Mouse (Mus musculus): ENCODE results near the gene Eef1g. TPM values are rescaled to one million over a fixed set of nuclear protein-coding genes. Genes with fewer than 3 reads are reported as not detected.

Gene Eef1g
- polyA plus RNA-seq (2016; fragmentation: Nextera tagmentation; extraction: Ambion mirVana), result 352 and 372 TPM in 2 replicates

- Histone ChIP-seq H3K27ac (peak within 1 kb of the TSS; percentile 86), H3K27me3 (no peaks in the 10 kb centered on the region), H3K9ac (peak within 1 kb of the TSS; percentile 82), H3K4me2 (replicated peaks) (peak within 1 kb of the TSS; percentile 87), H3K36me3 (peaks cover 74% of the 10 kb centered on the region), H3K4me3 (peak within 1 kb of the TSS; percentile 66), H3K9me3 (replicated peaks) (no peaks in the 10 kb centered on the region), H3K4me1 (peaks cover 27% of the 10 kb centered on the region)
- WGBS, result 1% methylated on average over 52 of the region's 52 CpGs
- peak; percentile 99 for ATAC-seq (ENCODE audit: low FRiP score)
Measured at GRCm38 (mm10) chr19:8966590-8967372, at the start of gene Eef1g. TSS of gene Eef1g (plus strand) at chr19:8967041.

GRCm38 (mm10) chr19:8919000-8919399, 47.8 kb upstream of the Eef1g start:
- 94% methylated on average over 3 of the region's 3 CpGs for WGBS
- ATAC-seq (ENCODE audit: low FRiP score), result no peak
- Histone ChIP-seq H3K36me3 (peaks cover 37% of the 10 kb centered on the region), H3K9ac (no peak overlapping the region), H3K9me3 (replicated peaks) (no peaks in the 10 kb centered on the region), H3K27me3 (no peaks in the 10 kb centered on the region), H3K27ac (no peak overlapping the region), H3K4me2 (replicated peaks) (no peak overlapping the region), H3K4me3 (no peak overlapping the region), H3K4me1 (peaks cover 13% of the 10 kb centered on the region; the same call in 1 of the 2 replicates)

DNA sequence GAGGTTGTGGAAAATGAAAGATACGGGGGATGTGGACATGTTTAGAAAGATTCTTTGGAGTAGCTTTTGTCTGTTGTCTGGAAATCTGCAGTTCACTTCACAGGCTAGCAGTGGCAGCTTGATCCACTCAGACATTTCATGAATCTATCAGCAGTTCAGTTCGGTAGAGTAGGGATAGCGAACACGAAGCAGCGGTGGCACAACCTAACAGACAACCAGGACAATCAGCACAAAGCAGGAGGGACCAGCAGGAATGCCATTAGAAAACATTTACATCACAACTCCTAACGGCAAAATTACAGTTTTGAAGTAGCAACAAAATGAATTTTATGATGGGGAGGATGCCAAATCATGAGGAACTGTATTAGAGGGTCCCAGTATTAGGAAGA, 47.2 kb upstream of the Eef1g start:
- peak overlapping the region; percentile 69 for H3K4me3 ChIP-seq
- 66% methylated on average over 6 of the region's 6 CpGs for WGBS
- peaks cover 31% of the 10 kb centered on the region for H3K36me3 ChIP-seq
- H3K4me2 ChIP-seq (replicated peaks), result peak overlapping the region; percentile 75
- no peaks in the 10 kb centered on the region for H3K27me3 ChIP-seq
- H3K9me3 ChIP-seq (replicated peaks), result no peaks in the 10 kb centered on the region
- peak overlapping the region; percentile 82 for H3K27ac ChIP-seq
- H3K9ac ChIP-seq, result no peak overlapping the region
- H3K4me1 ChIP-seq, result peaks cover 13% of the 10 kb centered on the region; the same call in 1 of the 2 replicates
- ATAC-seq (ENCODE audit: low FRiP score), result peak; percentile 15; the same call in 1 of the 2 replicates

GRCm38 (mm10) chr19:8920073-8920736, 46.6 kb upstream of the Eef1g start, which contains the start of gene B3gat3:
TSS of gene B3gat3 (plus strand) at chr19:8920374.
- peak within 1 kb of the TSS; percentile 82 for H3K27ac ChIP-seq
- H3K9ac ChIP-seq, result peak within 1 kb of the TSS; percentile 77
- H3K4me2 ChIP-seq (replicated peaks), result peak within 1 kb of the TSS; percentile 75
- WGBS, result 3% methylated on average over 47 of the region's 50 CpGs
- peak; percentile 99 for ATAC-seq (ENCODE audit: low FRiP score)
- no peaks in the 10 kb centered on the region for H3K9me3 ChIP-seq (replicated peaks)
- no peaks in the 10 kb centered on the region for H3K27me3 ChIP-seq
- peaks cover 27% of the 10 kb centered on the region for H3K36me3 ChIP-seq
- peak within 1 kb of the TSS; percentile 69 for H3K4me3 ChIP-seq
- peaks cover 13% of the 10 kb centered on the region; the same call in 1 of the 2 replicates for H3K4me1 ChIP-seq

DNA sequence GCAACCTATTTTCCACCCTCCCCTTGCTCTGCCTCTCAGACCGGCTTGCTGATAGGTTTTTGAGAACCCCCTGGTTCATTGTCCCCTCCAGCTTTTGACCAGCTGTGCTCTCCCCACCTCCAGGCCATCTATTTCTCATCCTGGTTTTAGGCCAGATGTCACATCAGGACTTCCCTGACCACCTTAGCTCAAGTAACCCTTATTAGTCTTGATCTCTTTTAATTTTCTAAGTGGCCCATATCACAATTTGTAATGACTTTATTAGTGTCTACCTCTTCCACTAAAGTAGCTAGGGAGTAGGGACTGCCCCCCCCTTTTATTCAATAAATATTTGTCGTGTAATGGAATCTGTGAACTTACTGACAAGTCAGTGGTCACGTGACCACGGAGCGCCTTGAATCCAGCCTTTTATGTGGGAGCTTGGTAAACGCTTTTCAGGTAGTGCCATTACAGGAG, 46.0 kb upstream of the Eef1g start:
- no peaks in the 10 kb centered on the region for H3K27me3 ChIP-seq
- no peaks in the 10 kb centered on the region for H3K9me3 ChIP-seq (replicated peaks)
- no peak; the same call in 1 of the 2 replicates for ATAC-seq (ENCODE audit: low FRiP score)
- peaks cover 13% of the 10 kb centered on the region; the same call in 1 of the 2 replicates for H3K4me1 ChIP-seq
- peak overlapping the region; percentile 69 for H3K4me3 ChIP-seq
- 2% methylated on average over 6 of the region's 6 CpGs for WGBS
- peak overlapping the region; percentile 77 for H3K9ac ChIP-seq
- peak overlapping the region; percentile 82 for H3K27ac ChIP-seq
- H3K4me2 ChIP-seq (replicated peaks), result peak overlapping the region; percentile 75
- H3K36me3 ChIP-seq, result peaks cover 27% of the 10 kb centered on the region

DNA sequence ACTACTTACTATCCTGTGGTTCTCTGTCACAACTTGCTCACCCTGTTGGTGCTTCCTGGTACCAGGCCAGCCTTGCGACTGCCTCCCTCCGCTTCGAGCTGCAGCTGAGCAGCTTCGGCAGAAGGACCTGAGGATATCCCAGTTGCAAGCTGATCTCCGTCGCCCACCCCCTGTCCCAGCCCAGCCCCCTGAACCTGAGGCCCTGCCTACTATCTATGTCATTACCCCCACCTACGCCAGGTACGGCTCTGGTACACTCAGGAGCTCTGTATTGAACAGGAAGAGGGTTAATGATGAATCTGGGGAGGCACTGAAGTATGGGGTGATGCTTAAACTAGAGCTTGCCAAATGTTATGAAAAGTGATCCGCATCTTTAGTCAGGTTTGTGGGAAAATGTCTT, 45.1 kb upstream of the Eef1g start:
- ATAC-seq (ENCODE audit: low FRiP score), result no peak

DNA sequence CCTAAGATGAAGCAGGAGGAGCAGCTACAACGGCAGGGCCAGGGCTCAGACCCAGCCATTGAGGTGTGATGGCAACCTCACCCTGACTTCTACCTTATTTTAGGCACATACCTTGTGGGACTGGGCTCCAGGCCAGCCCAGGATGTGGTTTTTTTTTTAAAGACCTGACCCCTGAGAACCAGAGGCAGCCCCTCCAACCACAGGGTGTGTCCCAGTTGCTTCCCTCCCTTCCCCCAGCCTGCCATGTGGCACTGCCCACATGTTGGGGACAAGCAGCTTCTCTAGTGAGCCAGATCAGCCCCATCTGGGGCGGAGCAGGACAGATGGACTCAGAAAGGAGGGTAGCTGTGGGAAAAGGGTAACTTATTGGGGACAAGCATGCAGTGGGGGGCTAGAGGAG, 40.1 kb upstream of the Eef1g start:
- Histone ChIP-seq H3K27me3 (peaks cover 6% of the 10 kb centered on the region), H3K36me3 (peaks cover 28% of the 10 kb centered on the region), H3K4me3 (no peak overlapping the region), H3K4me2 (replicated peaks) (no peak overlapping the region), H3K9ac (no peak overlapping the region), H3K9me3 (replicated peaks) (no peaks in the 10 kb centered on the region), H3K4me1 (peaks cover 17% of the 10 kb centered on the region), H3K27ac (no peak overlapping the region)
- no peak for ATAC-seq (ENCODE audit: low FRiP score)
- 88% methylated on average over 2 of the region's 2 CpGs for WGBS

More for the DNA sequence above, 45.1 kb upstream of the Eef1g start:
- peaks cover 25% of the 10 kb centered on the region for H3K36me3 ChIP-seq
- WGBS, result 79% methylated on average over 9 of the region's 9 CpGs
- peaks cover 13% of the 10 kb centered on the region; the same call in 1 of the 2 replicates for H3K4me1 ChIP-seq
- no peaks in the 10 kb centered on the region for H3K27me3 ChIP-seq
- no peak overlapping the region for H3K4me3 ChIP-seq
- H3K27ac ChIP-seq, result no peak overlapping the region
- H3K4me2 ChIP-seq (replicated peaks), result peak overlapping the region; percentile 75; the same call in 1 of the 2 replicates
- H3K9me3 ChIP-seq (replicated peaks), result no peaks in the 10 kb centered on the region
- 0 out of 2 replicates have a peak overlapping the region, but pooled peaks have one; percentile 77 for H3K9ac ChIP-seq

DNA sequence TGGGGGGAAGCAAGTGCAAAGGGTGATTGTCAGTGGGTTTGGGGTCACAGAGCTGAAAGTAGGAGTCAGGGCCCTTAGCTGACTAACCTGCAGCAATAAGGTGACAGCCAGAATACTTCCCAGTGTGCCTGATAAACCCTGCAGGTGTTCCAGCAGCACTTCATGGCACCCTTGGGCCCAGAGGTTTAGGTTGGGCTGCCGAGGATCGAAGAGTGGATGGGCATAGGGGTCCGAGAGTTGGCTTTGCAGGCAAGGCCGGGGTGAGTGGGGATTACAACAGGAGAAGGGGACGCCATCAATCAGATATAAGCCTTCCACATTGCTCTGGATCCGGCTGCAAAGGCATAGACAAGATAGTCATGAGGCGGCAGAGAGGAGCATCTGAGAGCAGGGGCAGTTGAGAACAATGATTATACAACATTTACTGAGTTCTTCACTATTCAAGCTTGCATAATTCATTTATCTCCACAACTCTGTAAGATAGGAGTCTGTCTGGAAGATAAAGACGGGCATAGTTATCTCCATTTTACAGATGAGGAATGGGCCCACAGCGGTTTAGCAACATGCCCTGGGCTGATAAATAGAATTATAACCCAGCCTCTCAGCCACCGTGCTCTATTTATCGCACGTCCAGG, 38.8 kb upstream of the Eef1g start:
- peaks cover 28% of the 10 kb centered on the region for H3K36me3 ChIP-seq
- ATAC-seq (ENCODE audit: low FRiP score), result no peak

DNA sequence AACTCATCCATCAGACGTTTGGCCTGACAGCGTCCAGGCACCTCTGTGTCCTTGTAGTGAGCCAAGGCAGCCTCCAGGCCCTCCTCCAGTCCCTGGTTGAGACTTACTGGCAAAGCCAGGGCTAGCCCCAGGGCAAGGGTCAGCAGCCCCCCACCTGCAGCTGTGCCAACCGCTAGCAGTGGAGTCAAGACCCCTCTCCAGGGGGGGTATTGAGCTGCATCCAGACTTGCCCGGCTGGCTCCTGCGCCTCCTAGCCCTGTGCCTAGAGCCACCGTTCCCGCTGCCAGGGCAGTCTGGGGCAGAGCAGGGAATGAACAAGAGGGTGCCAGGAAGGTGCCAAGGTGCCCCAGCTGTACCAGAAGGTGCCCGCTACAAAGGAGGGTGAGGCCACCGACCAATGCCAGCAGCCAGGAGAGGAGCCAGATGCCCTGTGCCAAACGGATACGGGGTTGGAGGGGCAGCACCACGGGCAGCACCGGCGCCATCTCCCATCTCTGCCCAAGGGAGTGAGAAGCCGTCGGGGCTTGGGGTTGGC, 38.1 kb upstream of the Eef1g start:
- 15% methylated on average over 16 of the region's 16 CpGs for WGBS
- Histone ChIP-seq H3K9me3 (replicated peaks) (no peaks in the 10 kb centered on the region), H3K27me3 (peaks cover 6% of the 10 kb centered on the region), H3K36me3 (peaks cover 35% of the 10 kb centered on the region), H3K4me1 (peaks cover 13% of the 10 kb centered on the region), H3K4me2 (replicated peaks) (peak overlapping the region; percentile 67), H3K4me3 (peak overlapping the region; percentile 54), H3K27ac (no peak overlapping the region), H3K9ac (peak overlapping the region; percentile 77; the same call in 1 of the 2 replicates)
- ATAC-seq (ENCODE audit: low FRiP score), result peak; percentile 17

More for the DNA sequence above, 38.8 kb upstream of the Eef1g start:
- Histone ChIP-seq H3K4me2 (replicated peaks) (no peak overlapping the region), H3K27me3 (peaks cover 6% of the 10 kb centered on the region), H3K4me1 (peaks cover 13% of the 10 kb centered on the region), H3K27ac (no peak overlapping the region), H3K4me3 (no peak overlapping the region), H3K9me3 (replicated peaks) (no peaks in the 10 kb centered on the region), H3K9ac (no peak overlapping the region)
- 93% methylated on average over 12 of the region's 12 CpGs for WGBS

GRCm38 (mm10) chr19:8929224-8930088, 37.4 kb upstream of the Eef1g start, which contains the start of the genes Rom1 and Eml3:
TSS of gene Rom1 (minus strand) at chr19:8929356.
TSS of gene Eml3 (plus strand) at chr19:8929552.
- H3K9me3 ChIP-seq (replicated peaks), result no peaks in the 10 kb centered on the region
- H3K27me3 ChIP-seq, result peaks cover 6% of the 10 kb centered on the region
- WGBS, result under 1% methylated on average over 57 of the region's 74 CpGs
- peak within 1 kb of the TSS; percentile 3; the same call in 1 of the 2 replicates for H3K27ac ChIP-seq
- H3K4me1 ChIP-seq, result peaks cover 13% of the 10 kb centered on the region
- H3K4me3 ChIP-seq, result peak within 1 kb of the TSS; percentile 54
- ATAC-seq (ENCODE audit: low FRiP score), result peak; percentile 62
- H3K36me3 ChIP-seq, result peaks cover 33% of the 10 kb centered on the region
- H3K4me2 ChIP-seq (replicated peaks), result peak within 1 kb of the TSS; percentile 67
- H3K9ac ChIP-seq, result peak within 1 kb of the TSS; percentile 77

- Histone ChIP-seq H3K4me3 (peak overlapping the region; percentile 54), H3K4me2 (replicated peaks) (peak overlapping the region; percentile 67), H3K9ac (peak overlapping the region; percentile 77), H3K9me3 (replicated peaks) (no peaks in the 10 kb centered on the region), H3K36me3 (peaks cover 32% of the 10 kb centered on the region), H3K27ac (no peak overlapping the region), H3K4me1 (peaks cover 13% of the 10 kb centered on the region), H3K27me3 (peaks cover 6% of the 10 kb centered on the region)
- 13% methylated on average over 11 of the region's 11 CpGs for WGBS
- ATAC-seq (ENCODE audit: low FRiP score), result no peak; the same call in 1 of the 2 replicates
Measured at GRCm38 (mm10) chr19:8930117-8930516, 36.7 kb upstream of the Eef1g start.

Measured in hindbrain, embryonic 12.5 days (tissue).